Mouse (Mus musculus) lung, adult 2 months (tissue): ENCODE data around the gene Cfap97d2.

Source experiments
- CTCF ChIP-seq: fragments of 200-500 bp; IDR thresholded peaks from 2 replicates; pipeline ENCODE4 v1.5.1; 2011; ENCODE audit warnings: mild to moderate bottlenecking, low read length, control low read depth; ENCODE audit not compliant: insufficient read depth
- POLR2A ChIP-seq: fragments of 200-500 bp; IDR thresholded peaks from 2 replicates; pipeline ENCODE4 v1.6.1; 2011; ENCODE audit warnings: low read depth, mild to moderate bottlenecking, control low read depth, low read length, borderline replicate concordance; ENCODE audit errors: extremely low read depth

GRCm38 (mm10) chr8:13678182-13678581, 27.5 kb upstream of the Cfap97d2 start:
- TF ChIP-seq CTCF: no peak
- no peak for TF ChIP-seq POLR2A
